Mouse (Mus musculus) embryo, embryonic 10.5 days (tissue): ENCODE data around the gene Fgf15.
"Not testable (repeated sequence)": the region's sequence is repeated elsewhere in the genome, so short reads cannot be mapped to it uniquely, and the experiment has no call there.

Experiments
- DNase-seq: peaks from one replicate; pipeline ENCODE4 v3.0.0-alpha.2; 2015; ENCODE audit warnings: low spot score

Gene Fgf15

GRCm38 (mm10) chr7:144890661-144891060 is 5.7 kb upstream of the Fgf15 start:
- not testable (repeated sequence) for DNase-seq

- no peak for DNase-seq
Observed at GRCm38 (mm10) chr7:144891863-144892262, 4.5 kb upstream of the Fgf15 start.

- DNase-seq: no peak
Observed at GRCm38 (mm10) chr7:144892322-144892721, 4.0 kb upstream of the Fgf15 start.

DNA sequence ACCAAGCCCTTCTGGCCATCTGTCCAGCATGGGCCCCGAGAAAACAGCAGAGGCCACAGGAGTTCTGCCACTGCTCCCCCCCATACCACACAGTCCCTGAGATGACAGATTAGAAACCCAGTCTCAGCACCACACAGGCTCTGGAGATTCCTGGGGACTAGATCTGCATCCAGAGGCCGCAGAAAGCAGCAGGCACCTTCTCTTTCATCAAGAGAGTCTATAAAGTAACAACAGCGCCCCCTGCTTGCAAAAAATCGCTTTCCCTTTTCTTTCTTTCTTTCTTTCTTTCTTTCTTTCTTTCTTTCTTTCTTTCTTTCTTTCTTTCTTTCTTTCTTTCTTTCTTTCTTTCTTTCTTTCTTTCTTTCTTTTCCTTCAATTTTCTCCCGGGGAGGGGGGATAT is 2.1 kb upstream of the Fgf15 start:
- DNase-seq: peak; percentile 84

DNA sequence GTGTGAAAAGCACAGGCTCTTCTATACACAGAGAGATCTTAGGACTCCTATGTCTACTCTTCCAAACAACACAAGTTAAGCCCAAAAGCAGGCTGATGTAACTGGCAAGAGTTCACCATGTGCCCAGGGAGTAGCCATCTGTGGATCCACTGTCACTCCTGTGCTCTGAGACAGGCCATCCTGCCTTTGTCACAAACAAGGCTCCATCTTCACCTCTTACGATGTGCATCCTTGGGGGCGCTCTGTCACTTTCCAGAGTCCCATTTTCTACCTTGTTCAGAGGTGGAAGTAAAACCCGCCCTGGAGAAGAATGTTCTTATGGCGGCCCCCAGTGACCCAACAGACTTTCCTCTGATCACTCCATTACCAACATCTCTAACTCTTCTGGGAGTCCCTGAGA is 1.6 kb upstream of the Fgf15 start:
- DNase-seq: peak; percentile 50

- peak; percentile 89 for DNase-seq
Observed at GRCm38 (mm10) chr7:144895305-144896111, 823 bp upstream of the Fgf15 start.

DNA sequence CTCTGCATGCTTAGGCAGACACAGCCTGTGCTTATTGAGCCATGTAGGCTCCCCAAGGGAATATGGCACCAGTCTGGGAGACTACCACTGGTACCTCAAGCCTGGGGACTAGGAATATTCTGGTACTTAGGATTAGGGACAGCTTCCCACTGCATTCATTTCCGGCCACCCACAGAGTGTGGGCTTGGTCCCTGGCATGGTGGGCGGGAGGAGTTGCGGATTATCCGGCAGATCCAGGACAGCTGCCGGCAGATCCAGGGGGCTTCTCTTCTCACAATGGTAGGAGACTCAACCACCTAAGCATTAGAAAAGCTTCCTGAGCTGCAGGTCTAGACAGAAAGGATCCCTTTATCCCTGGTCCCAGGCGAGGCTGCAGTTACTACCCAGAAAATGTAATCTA is 2.2 kb downstream of the Fgf15 start:
- DNase-seq: no peak

- not testable (repeated sequence) for DNase-seq
Observed at GRCm38 (mm10) chr7:144905514-144905913, 9.2 kb downstream of the Fgf15 start.

- peak; percentile 86 for DNase-seq
Observed at GRCm38 (mm10) chr7:144906708-144907397, 10.5 kb downstream of the Fgf15 start.

DNA sequence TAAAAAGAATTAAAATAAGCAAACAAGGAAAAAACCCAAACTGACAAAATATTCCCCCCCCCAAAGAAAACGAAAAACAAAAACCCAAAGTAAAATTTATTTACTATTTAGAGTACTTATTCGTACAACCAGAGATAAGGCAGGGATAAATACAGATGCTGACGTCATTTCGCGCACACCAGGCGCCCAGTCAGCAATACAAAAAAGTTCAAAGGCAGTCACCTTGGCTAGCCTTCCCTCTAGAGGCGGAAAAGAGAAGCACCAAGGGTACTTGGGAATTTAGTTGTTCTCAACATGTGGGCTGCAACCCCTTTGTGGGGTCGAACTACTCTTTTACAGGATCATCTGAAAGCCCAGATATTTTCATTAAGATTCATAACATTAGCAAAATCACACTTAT is 11.5 kb downstream of the Fgf15 start:
- peak; percentile 71 for DNase-seq

GRCm38 (mm10) chr7:144908705-144909104 is 12.4 kb downstream of the Fgf15 start:
- no peak for DNase-seq

- DNase-seq: no peak
Observed at GRCm38 (mm10) chr7:144911121-144911520, 14.8 kb downstream of the Fgf15 start.

- DNase-seq: no peak
Observed at GRCm38 (mm10) chr7:144912897-144913296, 16.6 kb downstream of the Fgf15 start.

DNA sequence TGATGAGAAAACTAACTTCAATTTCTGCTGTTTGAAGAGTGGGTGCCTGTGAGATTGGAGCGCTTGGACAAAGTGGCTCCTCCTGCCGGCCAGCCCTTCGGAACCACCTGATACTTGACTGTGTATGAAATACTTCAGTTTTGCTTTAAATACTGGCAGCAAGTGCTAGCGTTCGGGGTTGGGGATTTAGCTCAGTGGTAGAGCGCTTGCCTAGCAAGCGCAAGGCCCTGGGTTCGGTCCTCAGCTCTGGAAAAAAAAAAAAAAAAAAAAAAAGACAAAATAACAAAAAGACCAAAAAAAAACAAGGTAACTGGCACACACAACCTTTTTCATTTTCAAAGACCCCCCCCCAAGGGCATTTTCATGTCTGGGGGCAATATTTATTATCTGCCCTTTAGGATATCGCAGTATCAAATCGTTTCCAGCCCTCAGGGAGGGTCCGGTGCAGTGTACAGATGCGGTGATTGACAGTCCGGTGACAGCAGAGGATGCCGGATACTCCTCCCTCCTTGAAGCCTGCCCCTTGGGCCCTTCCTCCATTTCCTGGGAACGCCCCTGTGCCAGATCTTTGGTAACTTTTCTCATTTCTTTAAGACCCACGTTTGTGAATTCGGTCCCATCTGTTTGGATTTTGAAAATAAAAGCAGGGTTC is 18.1 kb downstream of the Fgf15 start:
- DNase-seq: peak; percentile 49

DNA sequence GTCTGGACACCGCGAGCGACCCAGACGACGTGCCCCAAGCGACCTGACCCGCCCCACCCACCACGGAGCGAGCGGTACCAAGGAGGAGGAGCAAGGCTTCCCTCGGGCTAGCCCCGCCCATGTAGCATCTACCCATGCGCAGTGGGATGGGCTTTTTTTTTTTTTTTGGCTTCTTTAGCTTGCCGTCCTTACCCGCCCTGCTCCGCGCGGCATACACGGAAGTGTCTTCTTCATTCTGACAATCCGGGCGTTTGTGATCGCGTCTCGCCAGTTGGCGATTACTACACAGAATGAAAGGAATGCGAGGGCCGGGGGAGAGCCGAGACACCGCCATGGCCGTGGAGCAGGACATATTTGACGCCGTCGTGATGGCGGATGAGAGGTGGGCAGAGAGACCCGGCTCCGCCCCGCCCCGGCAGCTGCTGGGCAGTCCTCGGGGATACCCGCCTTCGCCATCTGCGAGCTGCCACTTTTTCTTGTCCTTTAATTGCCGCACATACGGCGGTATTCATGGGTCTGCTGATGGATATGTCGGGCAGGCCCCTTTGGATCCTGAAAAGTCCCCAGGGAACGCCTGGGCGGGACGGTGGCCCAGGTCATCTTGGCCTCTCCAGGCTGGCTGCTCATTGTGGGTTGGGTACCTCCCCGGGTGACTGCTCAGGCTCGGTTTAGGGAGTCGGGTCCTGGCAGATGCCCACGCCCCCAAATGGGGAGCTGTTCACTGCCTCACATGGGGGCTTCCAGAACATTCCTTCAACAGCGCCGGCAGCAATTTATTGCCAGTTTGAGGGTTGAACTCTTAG is 18.8 kb downstream of the Fgf15 start, which contains the start of gene LTO1:
LTO1 (plus strand) TSS at position 153 of the 803 bp plus-strand sequence.
- peak; percentile 95 for DNase-seq

GRCm38 (mm10) chr7:144918823-144919222 is 22.5 kb downstream of the Fgf15 start:
- DNase-seq: no peak

DNA sequence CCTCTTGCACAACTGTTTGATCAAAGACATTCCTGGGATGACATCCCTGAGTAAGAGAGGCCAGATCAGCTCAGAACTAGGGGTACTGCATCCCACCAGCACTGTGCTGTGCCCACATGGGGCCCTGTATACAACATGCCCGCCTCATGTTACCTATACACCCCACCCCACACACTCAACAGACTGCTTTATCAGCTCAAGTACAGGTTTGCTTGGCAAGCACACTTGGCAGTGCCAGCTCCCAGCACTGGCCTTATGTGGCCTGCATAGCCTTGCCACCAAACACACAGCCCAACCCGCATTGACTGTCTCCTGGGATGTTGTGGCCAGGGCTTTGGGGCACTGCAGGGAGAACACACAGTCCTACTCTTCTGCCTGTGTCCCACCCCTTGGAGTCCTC is 31.3 kb downstream of the Fgf15 start:
- DNase-seq: no peak

- DNase-seq: no peak
Observed at GRCm38 (mm10) chr7:144928009-144928888, 31.9 kb downstream of the Fgf15 start.

- DNase-seq: no peak
Observed at GRCm38 (mm10) chr7:144928889-144929210, 32.5 kb downstream of the Fgf15 start.

- DNase-seq: no peak
Observed at GRCm38 (mm10) chr7:144929506-144929905, 33.2 kb downstream of the Fgf15 start.

GRCm38 (mm10) chr7:144929931-144930330 is 33.6 kb downstream of the Fgf15 start:
- no peak for DNase-seq
